Mouse (Mus musculus): ENCODE measurements at regions not wholly inside any gene's neighbourhood (a gene's known extent, or its start where the extent isn't known, plus 50 kb on each side); places are given as distances from the start of the nearest gene placed in this dataset.
"Not testable (repeated sequence)": the region's sequence is repeated elsewhere in the genome, so short reads cannot be mapped to it uniquely, and the experiment has no call there.

- no peak for DNase-seq (ENCODE audit: extremely low spot score)
Measured at GRCm38 (mm10) chr13:5920422-5920821, 59.1 kb downstream of the Klf6 start.

GRCm38 (mm10) chr13:5931433-5931832 lies 70.2 kb downstream of the Klf6 start:
- no peak for DNase-seq (ENCODE audit: extremely low spot score)

GRCm38 (mm10) chr13:5937436-5937835 lies 76.2 kb downstream of the Klf6 start:
- DNase-seq (ENCODE audit: extremely low spot score) = no peak

GRCm38 (mm10) chr13:5937970-5938369 lies 76.7 kb downstream of the Klf6 start:
- no peak for DNase-seq (ENCODE audit: extremely low spot score)

- no peak for DNase-seq (ENCODE audit: extremely low spot score)
Measured at GRCm38 (mm10) chr13:5939368-5939767, 78.1 kb downstream of the Klf6 start.

GRCm38 (mm10) chr13:5952863-5953262 lies 91.6 kb downstream of the Klf6 start:
- DNase-seq (ENCODE audit: extremely low spot score) = no peak

- DNase-seq (ENCODE audit: extremely low spot score) = not testable (repeated sequence)
Measured at GRCm38 (mm10) chr13:5955121-5955520, 93.8 kb downstream of the Klf6 start.

- no peak for DNase-seq (ENCODE audit: extremely low spot score)
Measured at GRCm38 (mm10) chr13:5956145-5956544, 94.9 kb downstream of the Klf6 start.

- DNase-seq (ENCODE audit: extremely low spot score) = no peak
Measured at GRCm38 (mm10) chr13:5962947-5963346, 101.7 kb downstream of the Klf6 start.

- no peak for DNase-seq (ENCODE audit: extremely low spot score)
Measured at GRCm38 (mm10) chr13:5964626-5965025, 103.3 kb downstream of the Klf6 start.

GRCm38 (mm10) chr13:5978615-5979014 lies 117.3 kb downstream of the Klf6 start:
- no peak for DNase-seq (ENCODE audit: extremely low spot score)

- no peak for DNase-seq (ENCODE audit: extremely low spot score)
Measured at GRCm38 (mm10) chr13:5987491-5987890, 126.2 kb downstream of the Klf6 start.

- no peak for DNase-seq (ENCODE audit: extremely low spot score)
Measured at GRCm38 (mm10) chr13:5988407-5988806, 127.1 kb downstream of the Klf6 start.

GRCm38 (mm10) chr13:6000559-6001217 lies 139.4 kb downstream of the Klf6 start:
- DNase-seq (ENCODE audit: extremely low spot score) = no peak

GRCm38 (mm10) chr13:6001218-6001564 lies 139.9 kb downstream of the Klf6 start:
- no peak for DNase-seq (ENCODE audit: extremely low spot score)

- DNase-seq (ENCODE audit: extremely low spot score) = no peak
Measured at GRCm38 (mm10) chr13:6005901-6006300, 144.6 kb downstream of the Klf6 start.

GRCm38 (mm10) chr13:6009671-6010070 lies 148.4 kb downstream of the Klf6 start:
- DNase-seq (ENCODE audit: extremely low spot score) = no peak

GRCm38 (mm10) chr13:6027207-6027606 lies 165.9 kb downstream of the Klf6 start:
- DNase-seq (ENCODE audit: extremely low spot score) = no peak

GRCm38 (mm10) chr13:6028878-6029277 lies 167.6 kb downstream of the Klf6 start:
- DNase-seq (ENCODE audit: extremely low spot score) = no peak

GRCm38 (mm10) chr13:6029461-6029860 lies 168.2 kb downstream of the Klf6 start:
- no peak for DNase-seq (ENCODE audit: extremely low spot score)

GRCm38 (mm10) chr13:6030128-6030527 lies 168.8 kb downstream of the Klf6 start:
- DNase-seq (ENCODE audit: extremely low spot score) = peak; percentile 27

- no peak for DNase-seq (ENCODE audit: extremely low spot score)
Measured at GRCm38 (mm10) chr13:6040132-6040531, 178.8 kb downstream of the Klf6 start.

- no peak for DNase-seq (ENCODE audit: extremely low spot score)
Measured at GRCm38 (mm10) chr13:6040663-6041062, 179.4 kb downstream of the Klf6 start.

GRCm38 (mm10) chr13:6042495-6042894 lies 181.2 kb downstream of the Klf6 start:
- DNase-seq (ENCODE audit: extremely low spot score) = no peak

Measured in embryo, embryonic 9.5 days (tissue).